Mouse (Mus musculus) left cerebral cortex, adult 18-20 months (tissue): ENCODE measurements at regions not wholly inside any gene's neighbourhood (a gene's known extent, or its start where the extent isn't known, plus 50 kb on each side); places are given as distances from the start of the nearest gene placed in this dataset.
"Not testable (repeated sequence)": the region's sequence is repeated elsewhere in the genome, so short reads cannot be mapped to it uniquely, and the experiment has no call there.

Experiments used
- DNase-seq, 2 experiments: peaks; one replicate each; pipeline ENCODE4 v3.0.0; 2021 to 2022; ENCODE audit warnings: low spot score in 2 of 2, mixed read lengths in 1 of 2

DNA sequence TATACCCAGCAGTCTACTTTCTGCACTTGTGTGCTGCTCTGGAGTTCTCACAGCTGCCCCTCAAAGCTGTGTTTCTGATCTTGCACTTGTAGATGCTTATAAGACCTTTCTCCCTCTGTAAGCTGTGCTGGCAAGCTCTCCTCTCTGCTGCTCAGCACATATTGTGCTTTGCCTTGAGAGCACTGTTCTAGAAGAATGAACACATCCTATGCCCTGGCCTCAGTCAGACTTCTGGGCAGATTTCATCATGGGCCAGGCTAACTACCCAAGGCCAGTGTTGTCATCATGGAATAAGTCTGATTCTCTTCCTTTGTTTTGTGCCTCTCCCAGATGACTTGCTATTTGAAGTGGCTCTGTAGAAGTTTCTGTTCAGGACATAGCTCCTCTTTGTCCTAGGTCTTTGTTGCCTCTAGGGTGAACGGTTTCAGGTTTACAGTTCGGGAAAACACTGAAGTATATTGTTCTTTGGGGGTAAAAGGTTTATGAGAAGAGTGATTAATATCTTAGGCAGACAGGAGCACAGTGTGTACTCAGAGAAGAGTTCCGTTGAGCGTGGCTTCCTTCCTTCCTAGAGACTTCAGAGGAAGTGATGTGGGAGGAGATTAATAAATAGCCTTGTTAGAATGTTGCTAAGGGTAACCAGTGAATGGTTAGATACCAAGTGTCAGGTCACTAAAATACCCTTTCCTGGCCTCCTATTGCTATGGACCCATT, 70.8 kb downstream of the Pcdh18 start:
- DNase-seq: no peak

DNA sequence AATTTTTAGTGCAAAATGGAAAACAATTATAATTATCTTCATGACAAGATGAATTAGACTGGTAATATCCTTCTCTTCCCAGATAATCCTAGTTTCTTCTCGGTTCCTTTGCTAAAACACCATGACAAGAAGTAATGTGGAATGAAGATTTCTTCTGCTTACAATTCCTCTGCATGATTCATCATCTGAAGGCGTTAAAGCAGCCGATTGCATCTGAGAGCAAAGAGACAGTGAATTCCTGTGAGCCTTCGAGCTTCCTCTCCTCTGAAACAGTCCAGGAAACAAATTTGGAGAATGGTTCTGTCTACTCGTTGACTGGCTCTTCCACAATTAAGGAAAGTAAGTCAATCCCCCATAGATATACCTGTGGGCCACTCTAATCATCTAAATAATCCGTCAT, 82.2 kb downstream of the Pcdh18 start:
- DNase-seq: no peak

DNA sequence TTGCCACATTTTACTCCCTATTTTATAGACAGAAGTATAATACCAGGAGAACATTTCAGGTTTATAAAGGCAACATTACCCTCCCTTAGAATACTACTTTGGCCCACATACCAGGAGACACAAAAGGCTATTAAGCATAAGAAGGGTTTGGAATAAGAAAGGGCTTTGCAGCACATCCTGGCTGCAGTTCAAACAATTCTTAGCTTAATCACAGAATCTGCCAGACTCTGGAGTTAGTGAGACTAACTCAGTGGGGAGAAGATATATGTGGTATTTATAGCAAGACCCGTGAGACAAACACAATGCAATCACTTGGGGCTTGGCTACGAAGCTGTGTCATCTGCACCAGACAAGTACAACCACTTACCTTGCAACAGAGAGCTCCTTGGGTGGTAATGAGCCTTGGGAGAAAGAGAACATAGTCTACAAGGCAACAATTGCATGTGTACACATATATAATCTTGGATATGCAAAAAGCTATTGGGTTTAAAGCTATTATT, 84.4 kb downstream of the Pcdh18 start:
- no peak for DNase-seq

DNA sequence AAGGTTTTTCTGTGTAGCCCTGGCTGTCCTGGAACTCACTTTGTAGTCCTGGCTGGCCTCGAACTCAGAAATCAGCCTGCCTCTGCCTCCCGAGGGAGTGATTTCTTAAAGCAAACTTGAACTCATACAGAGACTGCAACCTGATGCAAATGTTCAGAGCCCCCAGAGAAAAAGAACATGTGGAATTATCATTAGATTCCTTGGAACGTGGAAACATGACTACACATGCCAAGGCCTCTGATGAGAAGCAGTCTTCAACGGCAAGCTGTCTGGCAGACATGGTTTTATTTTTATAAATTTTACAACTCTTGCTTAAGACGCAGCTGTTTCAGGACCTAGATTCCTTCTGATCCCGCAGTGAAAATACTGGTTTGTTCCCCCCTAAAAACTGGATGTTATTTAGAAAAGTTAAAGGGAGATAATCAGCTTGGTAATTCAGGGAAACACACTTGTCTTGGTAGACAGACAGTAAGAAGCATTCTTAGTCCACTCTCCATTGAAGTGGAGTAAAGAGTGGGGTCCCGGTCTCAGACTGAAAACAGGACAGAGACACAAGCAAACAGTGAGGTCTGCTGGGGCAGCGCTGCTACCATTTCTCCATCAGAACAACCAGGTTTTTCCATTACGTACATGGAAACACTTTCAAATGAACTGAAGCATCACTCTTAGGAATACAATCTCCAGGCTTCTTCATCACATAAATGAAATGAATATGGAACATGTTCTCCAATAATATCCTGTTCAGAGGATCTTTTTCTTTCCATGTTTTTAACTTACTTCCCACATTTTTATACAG, 89.4 kb downstream of the Pcdh18 start:
- no peak for DNase-seq

DNA sequence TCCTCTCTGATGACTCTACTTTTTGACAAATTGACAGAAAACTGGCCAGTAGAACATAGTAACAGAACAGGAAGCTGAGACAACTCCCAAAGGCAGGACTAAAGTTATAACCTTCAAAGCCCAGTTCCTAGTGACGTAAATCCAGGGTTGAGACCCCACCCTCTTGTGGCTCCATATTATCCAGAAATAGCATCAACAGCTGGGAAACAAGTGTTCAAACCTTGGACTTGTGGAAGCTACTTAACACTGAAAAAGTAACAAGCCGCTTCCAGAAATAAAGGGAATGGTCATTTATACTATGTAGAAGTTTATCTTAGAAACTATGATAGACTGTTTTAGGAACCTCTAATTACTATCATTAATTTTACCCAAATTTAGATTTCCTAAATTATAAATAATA, 90.6 kb downstream of the Pcdh18 start:
- DNase-seq: no peak

DNA sequence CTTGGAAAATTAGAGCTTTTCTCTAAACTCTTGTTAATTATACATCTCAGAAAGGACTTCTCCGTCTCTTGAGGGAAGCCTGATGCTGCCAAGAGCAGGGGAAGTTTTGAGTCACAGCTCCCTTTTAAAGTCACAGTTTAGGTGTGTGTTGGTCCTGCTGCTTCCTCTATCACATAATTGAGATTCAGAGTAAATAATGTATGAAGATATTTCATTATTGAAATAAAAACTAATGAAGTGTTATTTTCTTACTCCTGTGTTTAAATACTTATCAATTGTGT, 108.3 kb downstream of the Pcdh18 start:
- DNase-seq: no peak

DNA sequence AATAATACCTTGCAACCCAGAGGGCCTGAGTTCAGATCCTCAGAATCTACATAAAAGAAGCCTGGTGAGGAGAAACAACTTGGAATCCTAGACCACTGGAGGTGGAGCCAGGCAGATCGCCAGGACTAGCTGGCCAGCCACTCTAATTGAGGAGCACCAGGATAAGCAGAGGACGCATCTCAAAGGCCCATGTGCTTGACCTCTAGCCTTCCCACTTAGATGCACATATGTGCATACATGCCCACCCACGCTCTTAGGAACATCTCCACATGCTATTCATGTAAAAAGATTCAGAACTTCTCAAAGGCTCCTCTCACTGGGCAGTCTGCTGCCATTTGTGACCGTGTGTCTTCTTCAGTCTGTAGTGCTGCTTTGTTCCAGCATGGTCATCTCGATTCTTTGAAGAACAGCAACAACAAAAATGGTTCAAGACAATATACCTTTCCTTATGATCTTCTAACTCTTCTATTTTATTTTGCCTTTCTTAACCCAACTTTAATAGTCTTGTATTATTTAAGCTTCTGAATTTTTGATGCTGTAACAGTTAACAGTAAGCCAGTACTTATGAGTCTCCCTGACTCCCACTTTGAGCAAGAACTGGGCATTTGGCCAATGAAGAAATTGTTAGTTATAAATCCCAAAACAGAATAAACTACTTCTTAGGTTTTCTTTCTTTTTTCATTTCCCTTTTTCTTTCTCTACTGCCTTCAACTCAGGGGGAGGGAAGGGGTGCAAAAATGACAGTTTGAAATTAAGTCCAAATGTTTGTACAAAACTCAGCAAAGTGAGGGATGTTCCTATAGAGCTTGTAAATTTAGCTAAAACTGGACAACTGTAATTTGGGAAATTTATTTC, 108.9 kb downstream of the Pcdh18 start:
- DNase-seq: no peak

DNA sequence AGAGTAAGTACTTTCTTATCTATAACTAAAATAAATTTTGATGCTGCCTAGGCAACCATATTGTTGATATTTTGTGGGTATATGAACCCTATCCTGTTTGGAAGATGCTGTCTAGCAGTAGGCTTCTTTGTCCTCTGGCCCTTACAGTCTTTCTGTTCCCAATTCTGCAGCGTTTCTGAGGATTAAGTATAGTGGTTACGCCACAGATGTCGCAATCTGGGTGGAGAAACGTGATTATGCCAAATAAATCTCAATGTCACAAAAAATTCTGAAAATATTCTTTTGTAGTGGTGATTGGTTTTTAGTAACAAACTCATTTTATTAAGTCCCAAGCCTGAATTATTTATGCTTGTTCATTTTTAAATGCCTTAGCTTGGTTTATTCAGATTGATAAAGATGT, 112.1 kb downstream of the Pcdh18 start:
- no peak for DNase-seq

DNA sequence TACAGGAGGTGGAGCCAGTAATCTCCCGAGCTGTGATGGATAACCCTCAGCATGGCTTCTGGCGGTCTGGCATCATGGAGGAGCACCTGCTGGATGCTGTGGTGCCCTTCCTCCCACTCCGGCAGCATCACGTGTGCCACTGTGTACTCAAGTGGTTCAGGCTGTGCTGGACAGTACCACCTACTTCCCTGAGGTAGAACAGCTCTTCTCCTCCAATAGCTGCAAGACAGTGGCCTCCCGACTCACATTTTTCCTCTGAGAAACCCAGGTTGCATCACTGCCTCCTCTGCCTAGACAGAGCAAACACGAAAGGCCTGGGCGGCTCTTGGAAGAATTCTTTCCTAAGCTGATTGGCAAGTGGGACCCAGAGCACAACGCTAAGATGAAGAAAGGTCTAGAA, 113.3 kb downstream of the Pcdh18 start:
- DNase-seq: no peak

DNA sequence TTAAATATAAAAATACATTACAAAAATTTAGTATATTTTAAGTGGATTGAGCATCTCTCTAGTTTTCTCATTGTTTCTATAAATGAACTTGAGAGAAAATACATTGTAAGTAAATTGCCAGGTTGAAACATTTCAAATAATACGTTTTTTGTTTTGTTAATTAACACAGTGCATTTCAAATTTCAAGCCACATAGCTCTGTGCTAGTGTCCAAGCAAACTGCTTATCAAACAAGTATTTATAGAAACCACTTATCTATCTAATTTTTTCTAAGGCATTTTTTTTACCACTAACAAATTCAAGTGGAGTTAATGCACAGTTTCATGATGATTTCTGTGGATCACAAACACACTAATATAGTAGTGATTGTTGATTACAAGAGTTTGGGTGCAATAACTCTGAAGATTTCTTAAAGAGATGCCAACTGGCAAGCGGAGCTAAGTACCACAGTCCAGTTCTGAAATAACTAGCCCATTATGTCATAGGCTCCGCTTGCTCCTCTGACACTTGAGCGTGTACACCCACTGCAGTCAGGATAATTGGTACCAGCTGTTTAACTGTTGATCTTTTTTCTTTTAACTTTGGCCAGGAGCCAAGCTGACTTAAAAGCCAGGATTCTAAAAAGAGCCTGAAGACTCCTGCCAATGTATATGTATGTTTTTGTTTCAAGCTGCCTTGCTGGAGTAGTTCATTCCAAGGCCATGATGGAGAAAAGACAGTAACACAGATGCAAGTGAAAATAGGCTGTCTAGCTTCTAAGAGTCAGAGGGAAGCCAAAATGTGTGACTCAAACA, 115.0 kb downstream of the Pcdh18 start:
- peak in 1 of 2 experiments; percentile 10 for DNase-seq

DNA sequence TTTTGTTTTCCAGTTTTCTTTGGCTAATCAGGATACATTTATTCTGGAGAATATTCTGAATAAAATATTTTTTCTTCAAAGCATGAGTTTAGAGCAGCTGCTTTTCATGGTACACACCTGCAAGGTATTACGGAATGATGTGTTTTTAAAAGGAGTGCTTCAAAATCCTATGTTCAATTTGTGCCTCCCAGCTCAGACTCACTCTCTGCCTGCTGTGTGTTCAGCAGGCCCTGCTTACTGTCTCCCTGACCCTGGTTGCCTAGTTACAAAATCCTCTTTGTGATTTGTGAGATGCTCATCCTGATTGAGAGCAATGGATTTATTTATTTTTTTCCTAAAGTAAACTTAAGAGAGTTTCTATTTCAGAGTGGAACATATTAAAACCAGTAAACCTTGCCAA, 115.7 kb downstream of the Pcdh18 start:
- no peak for DNase-seq

DNA sequence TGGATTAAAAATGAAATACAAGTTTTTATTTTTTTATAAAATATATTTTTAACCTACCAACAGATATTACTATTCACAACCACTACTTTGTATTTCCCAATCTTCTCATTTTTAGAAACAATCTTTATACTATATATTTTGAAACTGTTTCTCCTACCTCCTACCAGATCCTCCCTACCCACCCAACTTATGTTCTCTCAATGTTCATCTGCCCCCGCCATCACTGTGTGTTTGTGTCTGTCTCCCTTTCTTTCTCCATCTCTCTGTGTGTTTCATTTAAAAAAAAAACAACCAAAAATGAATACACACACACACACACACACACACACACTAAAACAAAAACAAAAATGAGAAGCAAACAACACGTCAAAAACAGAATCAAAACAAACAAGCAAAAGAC, 118.5 kb downstream of the Pcdh18 start:
- no peak for DNase-seq

DNA sequence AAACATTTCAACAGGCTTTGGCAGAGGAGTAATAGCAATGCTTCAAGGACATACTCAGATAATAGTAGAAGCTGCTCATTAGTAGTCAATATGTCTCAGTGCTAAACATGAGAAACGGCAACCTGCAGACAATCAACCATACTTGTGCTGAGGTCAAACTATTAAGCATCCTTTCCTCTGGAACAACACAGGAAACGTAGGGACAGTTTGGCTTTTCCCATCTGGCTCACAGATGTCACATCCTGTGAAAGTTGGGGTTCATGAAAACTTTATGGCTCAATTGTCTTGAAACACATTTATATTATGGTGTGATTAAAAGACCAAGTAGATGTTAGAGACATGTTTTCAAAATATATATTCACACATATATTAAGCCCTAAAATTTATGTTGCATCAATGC, 120.4 kb downstream of the Pcdh18 start:
- no peak for DNase-seq

DNA sequence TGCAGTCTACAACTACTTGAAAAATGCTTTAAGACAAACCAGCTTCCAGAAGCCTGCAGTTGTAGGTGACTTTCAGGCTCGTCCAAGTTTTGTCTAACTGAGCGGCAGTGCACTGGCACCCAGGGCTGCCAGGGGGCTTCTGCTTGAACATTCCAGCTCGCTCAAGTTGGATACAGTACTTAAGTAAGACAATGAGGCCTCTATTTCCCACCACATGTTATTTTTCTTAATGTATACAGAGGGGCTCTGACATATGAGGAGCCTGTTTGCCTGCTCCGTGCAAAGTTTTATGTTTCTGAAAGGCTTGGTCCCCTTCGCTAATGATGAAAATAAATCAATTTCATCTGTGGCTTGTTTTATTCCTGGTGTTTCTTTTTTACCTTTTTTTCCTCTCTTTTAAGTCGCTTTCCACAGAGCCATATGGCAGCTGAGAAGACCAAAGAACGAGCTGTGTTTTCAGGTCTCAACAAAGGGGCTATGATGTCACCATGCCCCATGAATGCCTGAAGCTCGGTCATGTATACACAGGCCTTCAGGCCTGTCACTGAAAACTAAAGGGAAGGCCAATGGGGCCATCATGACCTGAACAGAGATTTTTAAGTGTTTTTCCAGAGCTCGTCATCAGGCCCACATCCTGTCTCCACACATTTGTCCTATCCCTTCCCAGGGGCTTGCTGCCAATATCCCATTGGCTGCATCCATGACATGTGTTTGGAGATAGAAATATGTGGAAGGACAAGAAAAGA, 164.2 kb downstream of the Pcdh18 start:
- DNase-seq: no peak

DNA sequence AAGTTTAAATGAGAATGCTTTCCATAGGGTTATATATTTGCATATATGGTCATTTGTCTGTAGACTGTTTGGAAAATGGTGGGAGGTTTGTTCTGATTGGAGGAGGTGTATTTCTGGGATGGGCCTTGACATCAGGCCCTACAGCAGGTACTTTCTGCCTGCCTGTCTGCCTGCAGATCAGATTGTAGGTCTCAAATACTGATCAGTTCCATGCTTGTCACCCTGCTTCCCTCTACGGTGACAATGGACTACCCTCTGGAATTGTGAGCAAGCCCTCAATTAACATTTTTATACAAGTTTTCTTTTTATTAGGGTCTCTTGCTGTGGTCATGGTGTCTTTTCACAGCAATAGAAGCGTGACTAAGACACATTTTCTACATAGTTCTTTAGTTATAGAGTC, 166.9 kb downstream of the Pcdh18 start:
- DNase-seq: no peak

DNA sequence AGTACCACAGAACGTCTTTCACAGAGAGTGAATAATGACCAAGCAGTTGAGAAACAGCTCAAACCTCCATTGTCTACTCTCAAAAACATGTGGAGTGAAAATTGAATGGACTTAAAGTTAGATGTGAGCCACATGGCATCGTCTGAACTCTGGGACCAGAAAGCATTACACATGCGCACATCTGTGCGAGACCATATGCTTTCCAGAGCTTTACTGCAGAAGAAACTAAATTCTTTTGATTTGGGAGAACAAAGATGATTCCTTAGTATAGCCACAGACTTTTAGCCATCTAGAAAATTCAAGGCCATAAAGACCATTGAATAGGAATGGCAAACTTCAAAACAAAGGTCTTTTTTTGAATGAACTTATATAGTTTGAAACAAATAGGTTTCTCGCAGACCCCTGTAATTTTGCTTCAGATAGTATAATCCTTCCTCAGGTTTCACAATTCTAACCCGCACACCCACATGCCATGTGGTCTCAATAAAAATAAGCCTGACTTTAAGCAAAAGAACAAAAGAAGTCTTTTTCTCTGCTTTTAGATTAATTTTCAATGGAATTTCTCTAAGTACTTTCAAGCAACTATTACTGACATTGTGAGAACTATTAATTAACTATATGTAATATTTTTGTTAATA, 170.5 kb downstream of the Pcdh18 start:
- no peak for DNase-seq

DNA sequence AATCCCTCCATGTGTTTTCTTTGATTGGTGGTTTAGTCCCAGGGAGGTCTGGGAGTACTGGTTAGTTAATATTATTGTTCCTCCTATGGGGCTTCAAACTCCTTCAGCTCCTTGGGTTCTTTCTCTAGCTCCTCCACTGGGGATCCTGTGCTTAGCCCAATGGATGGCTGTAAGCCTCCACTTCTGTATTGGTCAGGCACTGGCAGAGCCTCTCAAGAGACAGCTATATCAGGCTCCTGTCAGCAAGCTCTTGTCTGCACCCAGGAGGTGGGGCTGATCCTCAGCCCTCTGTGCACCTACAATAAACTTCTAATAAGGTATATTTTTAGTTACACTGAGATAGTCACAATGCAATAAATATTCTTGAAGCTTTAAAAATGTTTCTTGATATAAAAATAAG, 171.2 kb downstream of the Pcdh18 start:
- not testable (repeated sequence) for DNase-seq

DNA sequence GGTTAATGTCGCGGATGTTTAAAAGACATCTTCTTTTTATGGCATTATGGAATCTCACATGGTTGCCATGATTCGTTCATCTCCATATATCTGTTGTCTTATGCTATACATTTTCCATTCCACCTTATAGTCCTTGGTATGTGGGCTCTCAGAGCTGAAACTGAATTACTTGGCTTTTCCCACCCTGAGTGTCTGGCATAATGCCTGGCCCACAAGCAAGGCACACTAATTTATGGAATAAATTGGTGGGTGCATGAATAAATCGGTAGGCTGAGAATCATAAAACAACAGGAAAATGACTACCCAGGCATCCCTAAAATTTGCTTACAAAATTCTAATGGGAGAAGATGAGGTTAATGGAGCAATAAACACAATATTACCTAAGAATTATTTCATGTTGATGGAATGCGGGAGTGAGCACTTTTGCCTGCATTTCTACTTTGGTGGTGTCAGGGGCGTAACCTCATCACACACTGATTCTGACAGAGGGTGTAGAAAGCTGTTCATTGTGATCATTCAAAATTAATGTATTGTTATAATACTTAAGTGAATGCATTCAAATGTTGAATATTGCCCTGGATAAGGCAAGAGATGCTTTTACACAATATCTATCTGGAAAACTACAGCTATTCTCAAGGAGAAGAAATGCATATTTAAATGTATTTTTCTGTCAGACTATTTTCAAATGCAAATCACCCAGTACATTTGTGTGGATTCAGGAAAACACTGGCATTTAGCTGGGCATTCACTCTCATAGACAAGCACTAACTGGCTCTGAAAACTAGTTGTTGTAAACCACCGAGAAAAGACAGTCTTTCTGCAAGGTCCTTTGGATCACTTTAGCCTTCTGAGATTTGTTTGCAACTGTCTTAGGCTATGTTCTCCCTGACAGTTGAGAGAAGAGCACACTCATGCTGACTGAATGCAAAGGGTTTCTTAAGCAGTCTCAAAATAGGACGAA, 190.1 kb downstream of the Pcdh18 start:
- no peak for DNase-seq

DNA sequence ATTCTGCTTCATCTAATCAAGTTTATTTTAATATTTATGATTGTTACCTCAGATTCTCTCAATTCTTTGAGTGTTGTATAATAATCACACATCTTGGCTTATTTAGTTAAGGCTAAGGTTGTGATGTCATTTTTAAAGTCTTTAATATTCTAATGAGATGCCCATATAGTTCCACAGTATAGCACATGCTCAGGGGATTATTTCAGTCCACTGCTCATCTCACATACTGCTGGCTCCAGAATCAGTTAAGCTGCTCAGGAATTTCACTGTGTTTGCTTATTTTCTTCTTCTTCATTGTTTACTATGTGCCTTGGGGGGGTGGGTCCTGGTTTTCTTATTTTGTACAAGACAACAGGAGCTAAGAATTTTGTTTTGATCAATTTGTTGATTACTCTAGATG, 229.5 kb downstream of the Pcdh18 start:
- DNase-seq: no peak
